Mouse (Mus musculus) urinary bladder, postnatal 36 days (tissue): ENCODE results near the gene Cacna1f.
A peak's percentile ranks its signal among the peaks of the same experiment; 100 is the strongest.

ENCODE experiments used
- DNase-seq, 2 experiments: peaks; one replicate each; pipeline ENCODE4 v3.0.0; 2022; ENCODE audit warnings: low spot score in 2 of 2, mixed read lengths in 1 of 2

The Cacna1f gene

GRCm38 (mm10) chrX:7606783-7607182 lies at the start of gene Cacna1f:
Gene Cacna1f, plus strand, starts transcription at chrX:7607083.
- DNase-seq = no peak

GRCm38 (mm10) chrX:7563076-7563475 lies 43.8 kb upstream of the Cacna1f start:
- no peak for DNase-seq

DNA sequence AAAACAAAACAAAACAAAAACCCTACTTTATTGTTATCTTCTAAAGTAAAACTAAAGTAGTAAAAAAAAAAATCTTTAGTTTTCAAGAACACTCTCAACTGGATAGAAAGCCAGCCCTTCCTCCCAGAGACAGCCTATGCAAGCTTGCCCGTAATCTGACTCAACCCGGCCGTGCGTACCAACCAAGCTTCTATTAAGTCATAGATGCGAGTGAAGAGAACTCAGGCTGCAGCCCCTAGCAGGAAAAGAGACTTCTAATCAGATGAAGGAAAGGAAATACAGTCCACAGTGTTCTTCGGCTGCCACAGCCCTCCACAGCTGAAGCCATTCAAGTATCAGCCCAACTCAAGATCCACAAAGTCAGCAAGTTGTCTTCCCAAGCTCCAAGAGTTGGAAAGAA lies 40.5 kb upstream of the Cacna1f start:
- DNase-seq = no peak

- no peak for DNase-seq
These were observed 39.4 kb upstream of the Cacna1f start for GRCm38 (mm10) chrX:7567491-7567890.

DNA sequence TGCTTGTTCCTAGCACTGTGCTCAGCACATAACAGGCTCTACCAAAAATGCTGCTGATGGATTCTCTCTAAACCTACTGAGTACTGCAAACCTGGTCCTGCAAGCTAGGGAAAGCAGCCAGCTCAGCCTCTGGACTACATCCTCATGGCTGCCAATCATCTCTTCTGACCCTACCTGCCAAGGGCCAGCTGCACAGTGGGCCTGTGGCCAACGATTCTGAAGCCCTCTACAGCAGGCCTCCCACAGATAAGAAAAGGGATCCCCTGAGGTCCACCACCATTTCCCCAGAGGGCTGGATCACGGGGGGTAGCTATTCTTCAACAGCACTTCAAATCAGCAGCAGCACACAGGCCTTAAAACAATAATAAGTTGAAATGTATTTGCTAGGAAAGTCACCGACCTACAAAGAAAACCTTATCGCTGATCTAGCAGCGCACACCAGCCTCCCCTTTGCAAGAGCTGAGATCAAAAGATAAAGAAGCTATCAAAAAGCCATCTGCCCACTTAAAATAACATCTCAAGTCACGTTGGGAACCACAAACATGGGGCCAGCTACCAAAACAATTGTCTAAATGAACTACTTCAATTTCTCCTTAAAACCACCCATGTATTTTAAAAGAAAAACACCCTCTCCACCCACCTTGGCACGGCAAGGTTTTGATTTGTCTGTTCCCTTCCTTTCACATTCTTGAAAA lies 36.3 kb upstream of the Cacna1f start:
- DNase-seq = no peak

- no peak for DNase-seq
These were observed 35.2 kb upstream of the Cacna1f start for GRCm38 (mm10) chrX:7571565-7572136.

- no peak for DNase-seq
These were observed 34.4 kb upstream of the Cacna1f start for GRCm38 (mm10) chrX:7572466-7572865.

DNA sequence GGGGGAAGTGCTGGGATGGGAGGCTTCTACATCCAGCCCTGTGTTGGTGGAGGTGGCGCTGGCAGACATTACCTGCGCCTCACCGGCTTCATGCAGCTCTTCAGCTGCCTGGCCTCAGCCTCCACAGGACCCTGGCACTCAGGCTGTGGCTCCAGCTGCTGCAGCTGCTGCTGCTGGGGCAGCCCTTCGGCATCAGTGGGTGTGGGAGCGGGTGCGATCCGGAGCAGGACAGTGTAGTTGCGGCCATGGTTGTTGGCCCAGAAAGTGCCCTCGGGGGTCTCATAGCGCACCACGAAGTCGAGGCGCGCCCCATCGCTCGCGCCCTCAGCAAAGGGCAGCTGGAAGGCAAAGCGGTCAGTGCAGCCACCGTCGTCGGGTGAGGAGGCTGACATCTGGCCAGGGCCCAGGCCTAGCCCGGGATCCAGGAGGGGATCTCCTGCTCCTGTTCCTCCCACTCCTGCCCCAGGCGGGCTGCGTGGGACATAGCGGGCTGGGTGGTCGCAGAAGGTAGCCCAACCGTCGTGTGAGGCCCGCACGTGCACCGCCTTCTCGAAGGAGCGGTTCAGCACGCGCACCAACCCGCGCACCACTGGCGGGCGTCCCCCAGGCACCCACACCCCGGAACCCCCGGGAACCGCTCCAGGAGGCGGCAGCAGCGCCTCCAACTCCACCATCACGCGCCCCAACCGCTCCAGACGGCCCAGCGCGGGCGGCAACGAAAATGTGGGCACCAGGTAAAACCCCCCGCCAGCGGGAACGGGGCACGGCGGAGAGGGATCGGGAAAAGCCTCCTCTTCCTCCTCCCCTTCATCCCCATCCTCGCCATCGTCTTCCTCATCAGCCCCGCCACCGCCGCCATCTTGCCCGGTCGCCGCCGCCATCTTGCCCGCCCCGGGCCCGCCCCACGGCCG lies 33.5 kb upstream of the Cacna1f start, which contains the start of gene Foxp3:
Gene Foxp3, plus strand, starts transcription at position 469 of the 911 bp plus-strand sequence.
- no peak for DNase-seq

- peak; percentile 82 to 92 for DNase-seq
These were observed 32.6 kb upstream of the Cacna1f start, which contains the start of gene Ppp1r3f for GRCm38 (mm10) chrX:7574087-7574884. Gene Ppp1r3f, minus strand, starts transcription at chrX:7574283.

DNA sequence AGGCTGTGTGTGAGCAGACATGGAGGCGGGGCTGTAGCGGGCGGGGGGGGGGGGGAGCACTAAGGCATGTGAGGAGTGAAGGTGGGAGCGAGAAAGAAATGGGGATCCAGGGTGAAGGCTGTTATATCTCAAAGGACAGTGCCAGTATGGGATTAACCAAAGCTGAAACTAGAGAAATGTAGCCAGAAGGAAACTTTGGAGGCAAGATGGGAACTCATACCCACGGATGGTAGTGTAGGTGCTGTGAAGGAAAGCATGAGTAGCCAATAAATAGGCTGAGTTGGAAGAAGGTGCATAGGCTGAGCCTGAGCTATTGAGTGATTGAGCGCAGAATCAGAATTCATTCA lies 32.0 kb upstream of the Cacna1f start:
- no peak for DNase-seq

GRCm38 (mm10) chrX:7581151-7581550 lies 25.7 kb upstream of the Cacna1f start:
- no peak for DNase-seq

GRCm38 (mm10) chrX:7583881-7584280 lies 23.0 kb upstream of the Cacna1f start:
- no peak for DNase-seq

DNA sequence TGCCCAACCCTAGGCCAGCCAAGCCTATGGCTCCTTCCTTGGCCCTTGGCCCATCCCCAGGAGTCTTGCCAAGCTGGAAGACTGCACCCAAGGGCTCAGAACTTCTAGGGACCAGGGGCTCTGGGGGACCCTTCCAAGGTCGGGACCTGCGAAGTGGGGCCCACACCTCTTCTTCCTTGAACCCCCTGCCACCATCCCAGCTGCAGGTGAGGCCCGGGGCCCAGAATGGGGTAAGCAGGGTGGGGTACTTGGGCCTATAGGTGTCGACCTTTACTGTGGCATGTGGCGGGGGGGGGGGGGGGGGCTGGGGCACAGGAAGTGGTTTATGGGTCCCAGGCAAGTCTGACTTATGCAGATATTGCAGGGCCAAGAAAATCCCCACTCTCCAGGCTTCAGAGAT lies 20.5 kb upstream of the Cacna1f start:
- no peak for DNase-seq

GRCm38 (mm10) chrX:7595371-7595770 lies 11.5 kb upstream of the Cacna1f start:
- DNase-seq = no peak

GRCm38 (mm10) chrX:7604004-7604403 lies 2.9 kb upstream of the Cacna1f start:
- DNase-seq = no peak

DNA sequence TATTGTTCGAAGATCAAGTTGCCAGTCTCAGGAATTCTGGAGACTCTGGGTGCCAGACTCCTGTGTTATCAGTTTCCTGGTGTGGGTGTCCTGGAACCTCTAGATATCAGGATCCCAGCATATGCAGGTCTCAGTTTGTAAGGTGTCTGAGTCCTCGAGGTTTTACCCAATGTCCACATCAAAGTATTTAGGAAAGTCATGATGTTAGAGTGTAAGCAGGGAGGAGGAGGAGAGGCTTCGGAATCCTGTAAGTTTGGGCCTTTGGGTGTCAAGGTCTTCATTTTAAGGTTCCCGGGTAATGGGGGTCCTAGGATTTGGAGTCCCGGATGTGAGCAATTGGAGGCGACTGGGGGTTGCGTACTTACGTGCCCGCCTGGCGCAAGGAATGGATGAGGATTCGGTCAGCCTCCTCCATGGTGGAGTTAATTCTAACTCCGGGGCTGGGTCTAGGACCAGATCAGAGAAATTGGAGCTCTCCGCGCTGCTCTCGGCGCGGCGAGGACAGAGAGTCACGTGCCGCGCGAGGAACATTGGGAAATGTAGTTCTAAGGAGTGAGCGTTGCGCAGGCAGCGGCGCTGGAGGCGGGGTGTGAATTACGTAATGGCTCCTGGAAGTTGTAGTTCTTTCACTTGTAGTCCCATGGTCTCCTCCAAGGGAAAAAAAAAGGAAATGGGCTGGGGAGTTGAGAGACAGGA lies 1.9 kb upstream of the Cacna1f start, which contains the start of gene Ccdc22:
Gene Ccdc22, minus strand, starts transcription at position 639 of the 696 bp plus-strand sequence.
- peak; percentile 72 to 82 for DNase-seq

DNA sequence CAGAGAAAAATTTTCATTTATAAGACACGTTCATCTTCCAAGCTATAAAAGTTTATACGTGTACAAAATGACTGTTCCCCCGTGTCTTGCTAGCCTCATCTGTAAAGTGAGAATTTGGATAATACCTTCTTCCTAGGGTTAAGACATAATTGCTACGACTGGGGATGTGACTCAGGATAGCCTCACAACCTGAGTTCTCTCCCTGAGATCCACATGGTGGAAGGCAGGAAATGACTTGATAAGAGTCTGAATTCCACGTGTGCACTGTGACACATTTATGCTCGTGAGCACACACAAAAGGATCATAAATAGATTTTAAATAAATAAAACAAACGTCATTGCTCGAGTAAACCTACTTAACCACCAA lies 1.3 kb upstream of the Cacna1f start:
- no peak for DNase-seq

DNA sequence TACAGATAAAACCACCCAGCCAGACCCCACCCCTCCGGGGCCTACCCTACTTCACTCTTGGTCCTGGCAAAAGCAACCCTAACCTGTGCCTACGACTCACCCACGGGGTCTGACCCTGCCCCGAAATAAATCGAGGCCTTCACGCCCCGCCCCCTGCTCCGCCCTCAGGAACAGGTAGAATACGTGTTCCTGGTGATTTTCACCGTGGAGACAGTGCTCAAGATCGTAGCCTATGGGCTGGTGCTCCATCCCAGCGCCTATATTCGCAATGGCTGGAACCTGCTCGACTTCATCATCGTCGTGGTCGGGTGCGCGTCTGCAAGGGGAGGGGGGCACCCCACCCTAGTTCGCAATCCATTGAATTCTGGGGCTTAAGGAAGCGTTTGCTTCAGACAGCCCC lies 3.2 kb downstream of the Cacna1f start:
- DNase-seq = no peak

DNA sequence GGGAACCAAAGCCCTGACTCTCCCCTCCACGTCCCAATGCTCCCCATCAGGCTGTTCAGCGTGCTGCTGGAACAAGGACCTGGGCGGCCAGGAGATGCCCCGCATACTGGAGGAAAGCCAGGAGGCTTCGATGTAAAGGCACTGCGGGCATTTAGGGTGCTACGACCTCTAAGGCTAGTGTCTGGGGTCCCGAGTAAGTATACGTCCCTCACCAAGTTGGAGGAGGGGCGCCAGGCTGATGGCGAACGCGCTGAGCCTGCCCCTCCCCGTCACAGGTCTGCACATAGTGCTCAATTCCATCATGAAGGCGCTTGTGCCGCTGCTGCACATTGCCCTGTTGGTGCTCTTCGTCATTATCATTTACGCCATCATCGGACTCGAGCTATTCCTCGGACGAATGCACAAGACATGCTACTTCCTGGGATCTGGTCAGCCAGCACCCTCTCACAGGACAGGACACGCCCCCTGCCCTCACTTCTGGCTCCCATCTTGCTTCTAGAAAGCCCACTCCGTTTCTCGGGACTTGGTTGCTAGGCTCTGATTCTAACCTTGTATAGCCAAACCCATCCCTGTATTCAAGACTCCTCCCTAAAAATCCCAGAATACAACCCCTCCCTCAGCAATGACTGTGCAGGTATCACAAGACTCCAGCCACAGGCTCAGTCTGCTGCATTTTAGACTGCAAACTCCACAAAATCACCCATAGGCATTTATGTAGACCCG lies 3.8 kb downstream of the Cacna1f start:
- DNase-seq = no peak

DNA sequence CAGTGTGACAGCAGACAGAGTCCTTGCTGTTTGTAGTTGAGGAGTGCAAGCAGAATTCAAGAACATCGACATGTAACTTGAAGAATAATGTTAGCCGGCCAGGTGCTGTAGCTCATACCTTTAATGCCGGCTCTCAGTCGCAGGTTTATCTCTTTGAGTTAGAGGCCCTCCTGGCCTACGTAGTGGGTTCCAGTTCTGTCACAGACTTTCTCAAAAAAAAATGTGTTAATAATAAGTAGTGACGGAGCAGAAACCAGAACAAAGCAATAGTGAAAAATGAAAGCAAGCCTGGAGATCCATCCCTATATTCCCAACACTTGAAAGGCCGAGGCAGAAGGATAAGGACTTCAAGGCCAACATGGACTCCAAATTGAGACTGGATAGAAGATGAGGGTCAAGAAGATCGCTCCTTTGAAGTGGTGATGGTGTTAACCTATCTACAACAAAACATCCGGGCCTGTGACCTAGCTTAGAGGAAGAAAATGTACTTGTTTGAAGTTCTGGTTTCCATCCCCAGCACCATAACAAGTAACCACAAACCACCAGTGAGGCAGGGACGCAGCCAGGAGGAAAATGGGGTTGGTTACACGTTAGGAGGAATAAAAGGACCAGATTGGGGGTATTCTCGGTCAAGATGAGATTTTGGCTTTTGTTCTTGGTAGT lies 11.1 kb downstream of the Cacna1f start:
- no peak for DNase-seq
